Mouse (Mus musculus) CH12.LX (cell line): ENCODE results near the gene Smdt1. TPM values are rescaled to one million over a fixed set of nuclear protein-coding genes. Genes with fewer than 3 reads are reported as not detected.

Source experiments
- DNase-seq: peaks from one replicate; pipeline ENCODE4 v3.0.0-alpha.2; 2013; ENCODE audit errors: extremely low read depth
- H3K27ac ChIP-seq: 2 replicates; pipeline ENCODE4 v1.5.1; 2012; ENCODE audit warnings: low read depth, mild to moderate bottlenecking, control low read depth, moderate library complexity; ENCODE audit not compliant: insufficient read depth
- H3K27me3 ChIP-seq: replicated peaks from 2 replicates; pipeline ENCODE3; 2012; ENCODE audit warnings: inconsistent platforms
- H3K36me3 ChIP-seq, 2 experiments: replicated peaks in 1 of 2; 2 replicates each; pipeline versions ENCODE3 to v1.6.1; 2012; ENCODE audit warnings: inconsistent platforms in 1 of 2, low read length in 1 of 2, mild to moderate bottlenecking in 1 of 2, mixed read lengths in 1 of 2, moderate library complexity in 1 of 2; ENCODE audit not compliant: control insufficient read depth in 1 of 2, insufficient read depth in 1 of 2
- H3K4me1 ChIP-seq, 2 experiments: 2 replicates each; pipeline ENCODE4 v1.6.1; 2012; ENCODE audit warnings: inconsistent platforms in 1 of 2, moderate library complexity in 1 of 2; ENCODE audit not compliant: insufficient read depth in 2 of 2, control insufficient read depth in 1 of 2
- H3K4me2 ChIP-seq: 2 replicates; pipeline ENCODE4 v1.6.1; 2012; ENCODE audit warnings: low read depth, mild to moderate bottlenecking, control low read depth; ENCODE audit not compliant: poor library complexity, insufficient read depth, severe bottlenecking
- H3K4me3 ChIP-seq, 3 experiments: fragments of 150-350 bp in 1 of 3; sonication (generic) in 1 of 3; replicated peaks in 1 of 3; 2 replicates each; pipeline versions ENCODE3 to v1.5.1; 2011 to 2012; ENCODE audit warnings: low read depth in 2 of 3, low read length in 2 of 3, mild to moderate bottlenecking in 2 of 3, moderate library complexity in 2 of 3, control low read depth in 1 of 3, improper control_type of control experiment in 1 of 3, inconsistent platforms in 1 of 3, mixed read lengths in 1 of 3; ENCODE audit not compliant: poor library complexity in 1 of 3
- H3K79me2 ChIP-seq: replicated peaks from 2 replicates; pipeline ENCODE4 v1.6.1; 2012; ENCODE audit warnings: mild to moderate bottlenecking, moderate library complexity; ENCODE audit not compliant: control insufficient read depth, poor library complexity, insufficient read depth, severe bottlenecking; ENCODE audit errors: extremely low read depth
- H3K9ac ChIP-seq: 2 replicates; pipeline ENCODE4 v1.6.1; 2012; ENCODE audit warnings: low read depth, mild to moderate bottlenecking, control low read depth, moderate library complexity; ENCODE audit not compliant: insufficient read depth
- H3K9me3 ChIP-seq: replicated peaks from 2 replicates; pipeline ENCODE3; 2012; ENCODE audit warnings: low read length, inconsistent platforms, mixed read lengths
- BHLHE40 ChIP-seq: IDR thresholded peaks from 2 replicates; pipeline ENCODE4 v1.6.1; 2011; ENCODE audit warnings: mild to moderate bottlenecking, low read depth, low read length, improper control_type of control experiment
- CHD1 ChIP-seq: IDR thresholded peaks from 2 replicates; pipeline ENCODE4 v1.6.1; 2012; ENCODE audit warnings: low read depth, low read length, improper control_type of control experiment, inconsistent platforms
- E2F4 ChIP-seq: IDR thresholded peaks from 2 replicates; pipeline ENCODE4 v1.6.1; 2011; ENCODE audit warnings: low read depth, low read length, improper control_type of control experiment; ENCODE audit not compliant: insufficient replicate concordance
- ELF1 ChIP-seq: IDR thresholded peaks from 2 replicates; pipeline ENCODE4 v1.6.1; 2014; ENCODE audit warnings: low read depth, mild to moderate bottlenecking, inconsistent platforms, low read length, improper control_type of control experiment
- IRF4 ChIP-seq: IDR thresholded peaks from 2 replicates; pipeline ENCODE4 v1.6.1; 2014; ENCODE audit warnings: low read depth, mild to moderate bottlenecking, inconsistent platforms, low read length, improper control_type of control experiment
- JUN ChIP-seq: IDR thresholded peaks from 2 replicates; pipeline ENCODE4 v1.6.1; 2011; ENCODE audit warnings: low read depth, mild to moderate bottlenecking, low read length, improper control_type of control experiment, moderate library complexity; ENCODE audit not compliant: insufficient read depth
- MAX ChIP-seq: IDR thresholded peaks from 2 replicates; pipeline ENCODE4 v1.6.1; 2011; ENCODE audit warnings: low read length, improper control_type of control experiment
- MAZ ChIP-seq: IDR thresholded peaks from 2 replicates; pipeline ENCODE4 v1.6.1; 2012; ENCODE audit warnings: low read depth, mild to moderate bottlenecking, inconsistent platforms, low read length, improper control_type of control experiment, moderate library complexity
- MEF2A ChIP-seq: IDR thresholded peaks from 2 replicates; pipeline ENCODE4 v1.6.1; 2014; ENCODE audit warnings: low read depth, mild to moderate bottlenecking, inconsistent platforms, low read length, improper control_type of control experiment, borderline replicate concordance
- MYC ChIP-seq: IDR thresholded peaks from 2 replicates; pipeline ENCODE4 v1.6.1; 2011; ENCODE audit warnings: low read depth, mild to moderate bottlenecking, improper control_type of control experiment, low read length
- POLR2A ChIP-seq: IDR thresholded peaks from 2 replicates; pipeline ENCODE4 v1.6.1; 2011; ENCODE audit warnings: low read depth, mild to moderate bottlenecking, improper control_type of control experiment, low read length
- POLR2AphosphoS2 ChIP-seq: IDR thresholded peaks from 2 replicates; pipeline ENCODE4 v1.6.1; 2011; ENCODE audit warnings: low read depth, low read length, improper control_type of control experiment
- RAD21 ChIP-seq: IDR thresholded peaks from 2 replicates; pipeline ENCODE4 v1.6.1; 2011; ENCODE audit warnings: low read depth, mild to moderate bottlenecking, low read length, improper control_type of control experiment, moderate library complexity
- SIN3A ChIP-seq: IDR thresholded peaks from 2 replicates; pipeline ENCODE4 v1.6.1; 2012; ENCODE audit warnings: low read length, improper control_type of control experiment, inconsistent platforms
- SMC3 ChIP-seq: IDR thresholded peaks from 2 replicates; pipeline ENCODE4 v1.6.1; 2011; ENCODE audit warnings: low read depth, low read length, improper control_type of control experiment
- TBP ChIP-seq: conservative IDR thresholded peaks from 2 replicates; pipeline ENCODE4 v1.6.1; 2011; ENCODE audit warnings: low read depth, low read length, improper control_type of control experiment
- TCF12 ChIP-seq: IDR thresholded peaks from 2 replicates; pipeline ENCODE4 v1.6.1; 2014; ENCODE audit warnings: low read depth, mild to moderate bottlenecking, inconsistent platforms, low read length, improper control_type of control experiment
- USF1 ChIP-seq: IDR thresholded peaks from 2 replicates; pipeline ENCODE4 v1.6.1; 2014; ENCODE audit warnings: low read depth, mild to moderate bottlenecking, inconsistent platforms, low read length, improper control_type of control experiment
- USF2 ChIP-seq: conservative IDR thresholded peaks from 2 replicates; pipeline ENCODE4 v1.6.1; 2011; ENCODE audit warnings: low read depth, low read length, improper control_type of control experiment
- ZC3H11A ChIP-seq: IDR thresholded peaks from 2 replicates; pipeline ENCODE4 v1.6.1; 2012; ENCODE audit warnings: low read depth, mild to moderate bottlenecking, inconsistent platforms, low read length, improper control_type of control experiment
- ZKSCAN1 ChIP-seq: IDR thresholded peaks from 2 replicates; pipeline ENCODE4 v1.6.1; 2012; ENCODE audit warnings: low read depth, inconsistent platforms, low read length, improper control_type of control experiment, borderline replicate concordance
- ZMIZ1 ChIP-seq: IDR thresholded peaks from 2 replicates; pipeline ENCODE4 v1.6.1; 2012; ENCODE audit warnings: low read depth, mild to moderate bottlenecking, inconsistent platforms, low read length, improper control_type of control experiment
- ZNF384 ChIP-seq: IDR thresholded peaks from 2 replicates; pipeline ENCODE4 v1.6.1; 2012; ENCODE audit warnings: low read depth, low read length, improper control_type of control experiment, inconsistent platforms
- dilution Hi-C: fragments of 300-500 bp; cut with MboI; formaldehyde crosslinking; loops from 2 replicates; pipeline ENCODE4 v1.14.3; 2020; ENCODE audit warnings: low sequenced_read_pairs; ENCODE audit not compliant: extremely low pct_unique_long_range_greater_than_20kb, extremely low pct_ligation_motif_present
- in situ Hi-C: fragments of 300-500 bp; cut with MboI; formaldehyde crosslinking; loops from 3 replicates; pipeline ENCODE4 v1.14.3; 2019; ENCODE audit warnings: low sequenced_read_pairs, low pct_ligation_motif_present, low pct_unique_long_range_greater_than_20kb, mixed read lengths
- polyA plus RNA-seq: library from polyadenylated mRNA; unstranded; fragments of >175 nt; gene quantifications from 2 replicates; pipeline ENCODE4 v1.2.1, GENCODE M21; 2012; ENCODE audit warnings: low read depth; ENCODE audit not compliant: insufficient read length
- total RNA-seq, 2 experiments: library from RNA; depleted of rRNA; stranded (reverse); fragments of 300-350 nt in 1 of 2; fragments of >200 nt in 1 of 2; gene quantifications; 2 replicates each; pipeline ENCODE4 v1.2.3; 2012 to 2014

The Smdt1 gene
- total and polyA plus RNA-seq, 3 experiments, result 112 to 171 (median 138) TPM

DNA sequence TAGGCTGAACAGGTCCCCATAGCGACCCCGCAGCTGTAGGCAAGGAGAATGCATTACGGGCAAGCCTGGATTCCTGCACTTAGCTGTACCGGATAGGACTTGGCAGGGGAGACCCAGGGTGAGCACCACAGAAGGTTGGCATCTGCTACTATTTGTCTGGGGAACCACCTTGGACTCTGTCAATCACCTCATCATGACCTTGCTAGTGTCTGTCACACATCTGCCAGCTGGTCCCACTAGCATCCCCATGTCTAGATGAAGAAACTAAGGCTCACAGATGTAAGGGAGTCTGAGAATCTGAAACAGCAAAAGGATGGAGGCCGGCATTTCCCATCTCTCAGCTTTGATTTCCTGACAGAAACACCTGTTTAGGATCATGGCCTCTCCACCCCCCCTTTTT is 35.7 kb downstream of the Smdt1 start:
- DNase-seq, result no peak
- H3K9me3 ChIP-seq, result no peaks in the 10 kb centered on the region
- no peak overlapping the region for H3K4me2 ChIP-seq
- in situ Hi-C loops, result no loop called here
- H3K36me3 ChIP-seq, result no peaks in the 10 kb centered on the region
- H3K9ac ChIP-seq, result no peak overlapping the region
- no peak overlapping the region for H3K27ac ChIP-seq
- dilution Hi-C loops, result no loop called here
- peaks cover 0 to 9% of the 10 kb centered on the region in 2 experiments; a peak in 2 of 4 replicates for H3K4me1 ChIP-seq
- H3K4me3 ChIP-seq, result no peak overlapping the region
- no peaks in the 10 kb centered on the region for H3K79me2 ChIP-seq
- TF ChIP-seq USF2 (no peak), POLR2AphosphoS2 (no peak), CHD1 (no peak), POLR2A (no peak), ELF1 (no peak), JUN (no peak), SIN3A (no peak), IRF4 (no peak), MEF2A (no peak)
- H3K27me3 ChIP-seq, result peaks cover 81% of the 10 kb centered on the region

- Histone ChIP-seq H3K36me3 (no peaks in the 10 kb centered on the region), H3K4me2 (no peak overlapping the region), H3K27me3 (peaks cover 84% of the 10 kb centered on the region), H3K9ac (no peak overlapping the region), H3K79me2 (no peaks in the 10 kb centered on the region), H3K4me1 (peaks cover 5 to 20% of the 10 kb centered on the region in 2 experiments), H3K27ac (no peak overlapping the region), H3K4me3 (no peak overlapping the region), H3K9me3 (no peaks in the 10 kb centered on the region)
- dilution Hi-C loops (no loop called here), in situ Hi-C loops (no loop called here)
- TF ChIP-seq POLR2A, result no peak
- no peak for TF ChIP-seq TCF12
- no peak for TF ChIP-seq ZMIZ1
- no peak for TF ChIP-seq ZNF384
- TF ChIP-seq CHD1, result no peak
- TF ChIP-seq BHLHE40, result no peak
- TF ChIP-seq MEF2A, result no peak
- no peak for TF ChIP-seq TBP
- TF ChIP-seq SMC3, result no peak
- no peak for TF ChIP-seq JUN
- TF ChIP-seq MAZ, result no peak
- TF ChIP-seq ZKSCAN1, result no peak
- no peak for TF ChIP-seq USF1
- TF ChIP-seq IRF4, result no peak
- TF ChIP-seq POLR2AphosphoS2, result no peak
- no peak for TF ChIP-seq MAX
- TF ChIP-seq ZC3H11A, result no peak
- no peak for TF ChIP-seq RAD21
- no peak for TF ChIP-seq E2F4
- no peak for TF ChIP-seq MYC
- no peak for DNase-seq
Measured at GRCm38 (mm10) chr15:82375855-82376254, 37.1 kb downstream of the Smdt1 start.
